Mouse (Mus musculus) myocyte (in vitro differentiated cells): ENCODE measurements at regions not wholly inside any gene's neighbourhood (a gene's known extent, or its start where the extent isn't known, plus 50 kb on each side); places are given as distances from the start of the nearest gene placed in this dataset.

Source experiments
- CEBPB ChIP-seq: IDR thresholded peaks from 2 replicates; pipeline ENCODE4 v1.6.1; 2011; ENCODE audit warnings: mild to moderate bottlenecking, moderate library complexity; ENCODE audit not compliant: poor library complexity, insufficient read depth, severe bottlenecking
- E2F4 ChIP-seq: IDR thresholded peaks from one replicate; pipeline ENCODE4 v1.6.1; 2011; ENCODE audit warnings: mild to moderate bottlenecking, control low read depth, moderate library complexity; ENCODE audit not compliant: insufficient read depth
- MAX ChIP-seq: IDR thresholded peaks from one replicate; pipeline ENCODE4 v1.6.1; 2011; ENCODE audit warnings: low read depth, mild to moderate bottlenecking, control low read depth
- MYOD1 ChIP-seq, 3 experiments: IDR thresholded peaks; one replicate each; pipeline ENCODE4 v1.6.1; 2011; ENCODE audit warnings: control low read depth in 2 of 3, low read depth in 2 of 3, mild to moderate bottlenecking in 2 of 3, moderate library complexity in 1 of 3; ENCODE audit not compliant: insufficient read length in 2 of 3, control insufficient read depth in 1 of 3
- MYOG ChIP-seq, 3 experiments: IDR thresholded peaks; one replicate each; pipeline ENCODE4 v1.6.1; 2011; ENCODE audit warnings: control low read depth in 2 of 3, low read depth in 2 of 3, mild to moderate bottlenecking in 2 of 3; ENCODE audit not compliant: insufficient read length in 2 of 3, control insufficient read depth in 1 of 3, insufficient read depth in 1 of 3
- POLR2A ChIP-seq: IDR thresholded peaks from one replicate; pipeline ENCODE4 v1.6.1; 2011; ENCODE audit warnings: low read depth, mild to moderate bottlenecking, control low read depth, moderate library complexity; ENCODE audit not compliant: insufficient read length
- POLR2AphosphoS2 ChIP-seq: IDR thresholded peaks from one replicate; pipeline ENCODE4 v1.6.1; 2011; ENCODE audit warnings: low read depth, control low read depth; ENCODE audit not compliant: insufficient read length
- REST ChIP-seq: IDR thresholded peaks from one replicate; pipeline ENCODE4 v1.6.1; 2011; ENCODE audit warnings: mild to moderate bottlenecking, control low read depth, moderate library complexity; ENCODE audit not compliant: insufficient read depth, insufficient read length
- SRF ChIP-seq: IDR thresholded peaks from one replicate; pipeline ENCODE4 v1.6.1; 2011; ENCODE audit warnings: low read depth; ENCODE audit not compliant: control insufficient read depth, insufficient read length
- TCF12 ChIP-seq: IDR thresholded peaks from one replicate; pipeline ENCODE4 v1.6.1; 2011; ENCODE audit warnings: mild to moderate bottlenecking, control low read depth; ENCODE audit not compliant: poor library complexity, insufficient read depth, severe bottlenecking
- TCF3 ChIP-seq: IDR thresholded peaks from one replicate; pipeline ENCODE4 v1.6.1; 2011; ENCODE audit warnings: low read depth, control low read depth; ENCODE audit not compliant: insufficient read length
- USF1 ChIP-seq: IDR thresholded peaks from one replicate; pipeline ENCODE4 v1.6.1; 2011; ENCODE audit warnings: low read depth, mild to moderate bottlenecking, control low read depth, moderate library complexity

DNA sequence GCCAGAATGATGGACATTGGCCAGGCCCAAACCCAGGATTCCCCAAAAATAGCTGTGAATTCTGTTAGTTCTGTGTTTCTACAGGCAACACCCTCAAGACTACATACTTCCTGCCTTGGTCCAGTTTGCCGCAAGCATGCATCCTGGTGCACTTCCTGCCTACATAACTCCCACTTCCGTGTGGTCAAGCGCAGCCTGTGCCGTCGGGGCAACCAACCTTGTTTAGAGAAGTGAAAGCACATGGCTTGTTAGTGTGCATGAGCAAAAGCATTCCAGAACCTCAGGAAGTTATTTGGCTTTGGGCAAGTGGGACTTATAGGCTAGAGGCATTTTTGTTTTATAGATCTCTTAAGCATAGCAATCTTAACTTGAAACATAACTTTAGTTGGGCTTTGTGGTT lies 61.3 kb upstream of the Pmepa1 start:
- TF ChIP-seq REST (no peak), POLR2A (no peak), TCF12 (no peak), USF1 (no peak), MYOD1 (IDR thresholded peaks at IDR 0.05; ENCODE audit: control insufficient read depth in 1 of 3, insufficient read length in 2 of 3, low read depth in 2 of 3) (no peak), CEBPB (no peak), MAX (no peak), SRF (no peak), E2F4 (no peak), POLR2AphosphoS2 (no peak), TCF3 (no peak), MYOG (IDR thresholded peaks at IDR 0.05; ENCODE audit: control insufficient read depth in 1 of 3, insufficient read depth in 1 of 3, insufficient read length in 2 of 3, low read depth in 2 of 3) (no peak)
